Mouse (Mus musculus) monocyte, adult 5-6 weeks (primary cell): ENCODE results near the gene Tmem131l. TPM values are rescaled to one million over a fixed set of nuclear protein-coding genes. Genes with fewer than 3 reads are reported as not detected.

Experiments
- ATAC-seq: fragments of 153-309, 156-312 bp; replicated peaks from 2 replicates; pipeline ENCODE4 v1.8.0; 2017; ENCODE audit warnings: mild to moderate bottlenecking; ENCODE audit not compliant: low TSS enrichment, insufficient number of reproducible peaks, severe bottlenecking, poor library complexity, low FRiP score
- total RNA-seq: library from RNA; stranded (forward); fragments of 200-1000, 200-491, 200-594 nt; gene quantifications from 3 replicates; pipeline ENCODE4 v1.2.3, GENCODE M21; 2017

The Tmem131l gene
- total RNA-seq, 1 experiment from 2014 or later: 41.7 TPM

DNA sequence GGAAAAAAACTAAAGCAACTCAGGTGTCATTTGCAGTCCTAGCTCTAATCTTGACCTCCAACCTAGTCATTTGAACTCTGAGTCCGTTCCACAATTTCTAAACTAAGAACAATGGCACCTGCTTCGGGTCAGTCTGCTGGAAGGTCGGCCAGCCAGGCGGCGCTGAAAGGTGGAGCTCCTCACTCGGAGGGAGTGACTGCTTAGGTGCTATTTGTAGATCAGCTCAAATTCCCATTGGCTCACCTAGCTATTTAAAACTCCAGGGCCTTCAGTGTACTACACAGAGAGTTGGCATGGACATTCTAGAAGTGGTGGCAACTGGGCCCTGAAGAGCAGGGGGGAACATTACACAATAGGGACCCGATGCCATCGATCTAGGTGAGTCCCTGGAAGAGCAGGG is 86.1 kb downstream of the Tmem131l start:
- ATAC-seq: no peak

DNA sequence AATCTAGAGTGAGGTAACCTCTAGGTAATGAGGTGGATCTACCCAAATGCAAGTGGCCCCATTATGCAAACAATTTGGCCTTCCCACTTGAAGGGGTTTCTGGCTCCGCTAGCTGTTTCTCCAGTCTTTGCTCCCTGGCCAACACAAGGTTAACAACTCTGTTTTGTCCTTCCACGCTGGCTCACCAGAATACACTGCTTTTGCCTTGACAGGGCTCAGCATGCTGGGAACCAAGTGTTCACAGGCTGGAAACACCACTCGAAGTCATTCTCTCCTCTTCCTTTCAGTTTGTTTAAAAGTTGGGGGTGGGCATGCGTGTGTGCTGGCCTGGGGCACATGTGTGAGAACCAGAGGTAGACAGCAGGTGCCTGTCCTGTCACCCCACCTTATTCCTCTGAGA is 91.2 kb downstream of the Tmem131l start:
- no peak for ATAC-seq

DNA sequence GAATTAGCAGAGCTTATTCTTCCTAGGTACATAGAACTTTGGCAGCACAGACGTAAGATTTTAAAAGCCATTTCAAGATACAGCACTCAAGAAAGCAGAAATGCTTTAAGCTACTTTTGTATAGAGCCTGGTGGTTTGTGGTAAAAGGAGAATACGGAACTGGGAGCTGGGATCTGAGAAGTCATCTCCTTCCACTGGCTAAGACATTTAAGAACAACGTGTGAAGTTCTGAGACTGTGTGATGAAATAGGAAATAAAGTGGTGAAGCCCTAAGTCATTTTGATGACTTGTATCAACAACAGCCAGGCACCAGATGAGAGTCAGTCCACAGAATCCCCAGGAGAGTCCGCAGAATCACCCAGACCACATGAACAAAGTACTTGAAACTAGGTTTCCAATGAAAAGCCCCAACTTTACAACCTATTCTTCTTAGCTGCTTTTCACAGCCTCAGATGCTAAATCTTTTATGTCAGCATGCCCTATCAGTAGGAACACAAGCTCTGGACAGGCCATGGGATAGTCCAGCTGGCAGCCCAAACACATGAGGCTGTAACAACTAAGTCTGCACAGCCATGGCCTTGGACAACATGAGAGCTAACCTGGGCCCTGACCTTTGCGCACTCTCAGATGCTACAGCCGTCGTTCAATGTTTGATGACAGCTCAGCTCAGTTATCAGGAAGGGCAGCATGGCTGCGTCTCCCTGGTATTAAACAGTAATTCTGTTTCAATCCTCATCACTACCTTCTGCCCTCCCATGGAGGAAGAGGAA is 92.3 kb downstream of the Tmem131l start:
- ATAC-seq: peak; percentile 78

DNA sequence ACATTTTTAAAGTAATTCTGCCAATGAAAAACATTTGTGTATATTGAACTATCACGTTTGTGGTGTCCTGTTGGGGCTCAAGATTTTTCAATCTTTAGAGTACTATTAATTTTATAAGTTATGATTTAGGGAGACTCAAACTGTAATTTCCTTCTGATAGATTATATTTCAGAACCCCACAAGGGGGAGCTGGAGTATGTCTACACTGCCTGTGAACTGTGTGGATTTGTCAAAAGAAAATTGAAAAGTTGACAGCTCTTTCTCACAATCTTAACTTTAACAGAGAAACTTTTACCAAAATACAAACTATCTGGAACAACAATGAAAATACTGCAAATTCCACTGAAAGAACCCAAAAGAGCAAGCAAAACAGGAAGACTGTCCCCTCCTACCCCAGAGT is 93.1 kb downstream of the Tmem131l start:
- no peak for ATAC-seq

DNA sequence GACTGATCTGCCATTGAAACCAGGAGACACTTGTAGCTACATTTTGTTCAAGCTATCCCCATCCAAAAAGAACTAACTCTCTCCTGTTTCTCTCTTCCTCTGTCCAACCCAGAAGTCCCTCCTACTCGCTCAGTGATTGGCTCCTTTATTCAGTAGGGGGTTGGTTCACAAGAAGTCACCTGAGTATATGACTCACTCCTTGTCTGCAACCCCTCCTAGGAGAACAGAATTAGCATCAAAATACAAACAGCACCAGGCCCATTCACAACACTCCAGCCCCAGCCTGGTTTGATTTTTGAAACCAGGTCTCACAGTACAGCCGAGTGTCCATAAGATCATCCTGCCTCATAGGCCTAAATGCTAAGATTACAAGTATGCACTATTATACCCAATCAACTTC is 96.3 kb downstream of the Tmem131l start:
- no peak for ATAC-seq

DNA sequence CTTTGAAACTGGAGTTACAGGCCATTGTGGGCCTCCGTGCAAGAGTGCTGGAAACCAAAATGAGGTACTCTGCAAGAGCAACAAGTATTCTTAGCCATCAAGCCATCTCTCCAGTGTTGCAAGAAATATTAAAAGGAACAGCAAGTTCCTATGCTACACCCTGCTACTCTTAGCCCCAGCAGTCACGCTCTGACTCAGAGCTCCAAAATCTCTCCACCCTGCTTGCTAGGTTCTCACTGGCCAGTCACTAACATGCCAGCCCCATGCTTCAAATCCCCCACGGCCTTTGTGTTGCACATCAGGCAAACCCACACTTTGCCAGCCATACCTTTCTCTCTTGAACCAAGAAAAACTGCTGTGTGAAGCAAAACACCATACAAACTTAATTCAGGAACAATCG is 96.8 kb downstream of the Tmem131l start:
- ATAC-seq: no peak

DNA sequence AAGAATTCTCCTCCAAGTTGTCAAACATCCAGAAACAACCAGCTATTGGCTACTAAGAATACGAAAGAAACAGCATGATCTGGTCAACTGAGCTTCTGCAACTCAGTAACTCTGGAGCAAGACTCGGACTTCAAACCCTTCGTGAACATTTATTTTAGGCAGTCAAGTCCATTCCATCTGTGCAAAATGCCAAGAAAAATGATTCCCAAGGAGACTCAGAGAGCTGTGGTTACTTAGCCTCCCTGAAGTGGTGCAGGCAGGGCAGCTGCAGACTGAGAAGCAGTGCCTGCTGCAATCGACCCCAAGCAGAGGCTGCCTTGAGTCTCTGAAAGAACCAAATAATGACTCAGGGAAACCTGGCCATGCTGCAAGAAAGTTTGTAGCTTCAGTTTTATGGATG is 98.1 kb downstream of the Tmem131l start:
- no peak for ATAC-seq

DNA sequence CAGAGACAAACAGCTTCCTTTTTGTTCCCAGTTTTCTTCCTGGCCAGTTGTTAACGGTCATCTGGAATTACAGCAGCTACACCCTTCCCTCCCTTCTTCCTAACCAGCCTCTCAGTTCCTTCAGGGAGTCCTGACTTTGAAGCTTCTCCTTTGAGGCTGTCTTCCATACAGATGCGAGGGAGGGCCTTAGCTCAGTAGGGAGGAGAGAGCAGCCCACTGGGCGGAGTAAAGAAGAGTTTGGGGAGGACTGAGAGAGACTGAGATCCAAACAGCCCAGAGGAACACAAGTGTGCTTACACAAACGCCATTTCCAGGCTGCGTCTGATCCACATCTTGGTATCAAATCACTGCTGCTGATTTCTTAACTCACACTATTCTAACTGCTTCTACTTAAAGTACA is 101.1 kb downstream of the Tmem131l start:
- ATAC-seq: no peak

DNA sequence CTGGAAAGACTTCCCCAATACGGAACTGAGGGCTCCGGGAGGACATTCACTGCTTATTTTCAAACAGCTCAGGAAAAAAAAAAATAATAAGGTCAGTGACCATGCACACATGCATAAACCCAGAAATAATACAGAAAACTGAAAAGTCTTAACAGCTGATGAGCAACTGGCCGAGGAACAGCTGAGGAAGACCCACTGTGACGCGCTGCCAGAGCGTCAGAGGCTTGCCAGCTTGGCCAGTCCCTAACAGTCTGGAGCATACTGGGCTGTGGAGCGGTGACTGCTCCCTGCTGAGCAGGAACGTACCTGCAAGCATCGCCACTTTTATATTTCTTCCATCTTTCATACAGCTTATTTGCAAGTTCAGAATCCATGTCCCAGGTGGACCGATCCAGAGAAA is 105.5 kb downstream of the Tmem131l start:
- ATAC-seq: no peak

DNA sequence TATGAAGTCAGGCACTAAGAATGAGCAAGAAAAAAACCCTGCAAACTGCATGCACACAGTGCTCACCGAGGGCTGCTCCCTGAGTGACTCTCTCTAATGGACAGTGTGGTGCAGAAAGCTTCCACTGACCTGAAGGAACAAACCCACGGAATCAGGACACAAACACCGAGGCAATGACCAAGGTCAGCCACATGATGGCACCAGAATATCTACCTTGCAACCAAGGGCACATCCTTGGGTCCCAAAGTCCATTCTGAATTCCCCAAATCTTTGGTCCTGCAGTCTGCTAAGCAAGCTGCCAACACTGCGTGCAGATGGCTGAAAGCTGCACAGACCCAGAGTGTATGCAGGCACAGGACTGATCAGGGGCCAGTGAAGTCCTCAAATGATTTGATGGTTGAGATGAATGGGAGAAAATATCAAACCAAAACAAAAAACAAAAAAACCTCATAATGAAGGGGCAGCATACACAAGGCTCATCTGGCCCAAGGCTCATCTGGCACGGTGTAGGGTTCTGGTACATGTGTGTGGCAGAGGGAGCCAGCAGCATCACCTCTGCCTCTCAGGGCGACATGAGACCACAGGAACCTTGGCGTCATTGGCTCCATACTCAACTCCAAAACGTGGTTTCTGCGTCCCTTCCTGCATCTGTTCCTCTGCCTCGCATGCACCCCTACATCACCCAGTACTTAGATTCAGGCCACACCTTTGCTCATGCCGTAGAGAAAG is 124.0 kb downstream of the Tmem131l start:
- ATAC-seq: 0 out of 2 replicates have a peak, but pooled peaks have one; percentile 36

DNA sequence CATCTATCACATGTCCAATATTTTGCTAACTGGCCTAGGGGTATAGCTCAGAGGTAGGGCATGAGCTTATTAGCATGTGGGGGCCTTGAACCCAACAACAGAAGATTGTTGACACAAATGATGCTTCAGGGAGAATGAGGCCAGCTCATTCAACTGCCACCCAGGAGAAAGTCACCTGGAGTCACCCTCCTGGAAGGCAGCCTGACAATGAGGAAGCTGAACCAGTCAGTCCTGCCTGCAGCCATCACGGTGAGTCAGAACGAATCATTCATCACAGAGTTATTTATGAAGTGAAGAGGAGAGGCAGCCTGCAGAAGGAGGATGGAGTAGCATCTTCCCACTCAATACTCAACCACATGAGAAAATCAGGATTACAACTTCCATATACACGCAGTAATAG is 124.9 kb downstream of the Tmem131l start:
- no peak for ATAC-seq

DNA sequence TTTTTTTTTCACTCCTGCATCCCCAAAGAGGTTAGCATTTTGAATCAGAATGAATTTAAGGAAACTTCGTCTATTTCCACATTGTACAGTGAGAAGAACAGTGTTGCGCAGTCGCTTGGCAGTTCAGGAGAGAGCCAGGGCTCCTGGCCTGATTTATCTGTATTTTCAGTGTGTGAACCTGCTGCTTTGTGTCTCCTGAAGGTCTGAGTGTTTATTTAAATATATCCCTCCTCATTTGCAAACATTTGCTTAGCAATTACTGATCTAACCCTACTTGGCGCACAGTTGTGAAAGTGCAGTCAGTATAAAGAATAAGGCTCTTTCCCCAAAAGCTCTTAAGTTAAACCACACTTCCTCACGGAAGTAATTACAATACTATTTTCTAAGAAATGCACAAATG is 129.3 kb downstream of the Tmem131l start:
- ATAC-seq: no peak

DNA sequence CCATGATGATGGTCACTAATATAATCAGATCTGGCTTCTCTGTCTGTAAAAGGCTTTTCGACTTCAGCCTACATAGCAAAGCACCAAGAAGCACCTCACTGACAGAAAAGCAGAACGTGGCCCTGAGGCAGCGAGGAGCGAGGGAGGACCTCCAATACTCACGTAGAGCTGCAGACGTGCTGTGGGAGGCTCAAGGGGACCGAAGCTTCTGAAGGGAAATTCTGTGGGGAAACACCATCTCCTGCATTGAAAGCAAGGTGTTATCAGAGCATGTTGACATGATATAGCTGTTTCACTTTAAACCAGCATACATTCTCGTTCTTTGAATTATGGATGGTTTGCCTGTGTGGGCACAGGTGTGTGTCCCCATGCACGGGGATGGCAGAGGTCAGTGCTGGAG is 133.8 kb downstream of the Tmem131l start:
- no peak for ATAC-seq

DNA sequence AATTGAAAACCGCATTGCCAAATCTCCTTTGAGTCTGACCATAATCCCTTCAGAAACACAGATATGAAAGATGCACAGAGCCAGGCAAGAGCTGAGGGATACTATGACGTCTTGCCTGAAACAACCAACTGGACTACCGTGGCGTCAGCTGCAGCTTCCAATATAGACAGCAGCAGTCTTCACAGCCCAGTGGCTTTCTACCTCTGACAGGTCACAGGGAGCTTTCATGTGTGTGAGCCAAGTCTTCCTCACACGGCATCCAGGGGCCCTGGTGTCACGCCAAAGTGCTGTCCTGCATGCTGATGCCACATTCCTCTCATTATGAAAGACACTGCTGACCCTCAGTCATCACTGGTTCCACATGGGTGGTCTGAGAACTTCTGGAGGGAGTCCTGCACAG is 134.8 kb downstream of the Tmem131l start:
- ATAC-seq: no peak

DNA sequence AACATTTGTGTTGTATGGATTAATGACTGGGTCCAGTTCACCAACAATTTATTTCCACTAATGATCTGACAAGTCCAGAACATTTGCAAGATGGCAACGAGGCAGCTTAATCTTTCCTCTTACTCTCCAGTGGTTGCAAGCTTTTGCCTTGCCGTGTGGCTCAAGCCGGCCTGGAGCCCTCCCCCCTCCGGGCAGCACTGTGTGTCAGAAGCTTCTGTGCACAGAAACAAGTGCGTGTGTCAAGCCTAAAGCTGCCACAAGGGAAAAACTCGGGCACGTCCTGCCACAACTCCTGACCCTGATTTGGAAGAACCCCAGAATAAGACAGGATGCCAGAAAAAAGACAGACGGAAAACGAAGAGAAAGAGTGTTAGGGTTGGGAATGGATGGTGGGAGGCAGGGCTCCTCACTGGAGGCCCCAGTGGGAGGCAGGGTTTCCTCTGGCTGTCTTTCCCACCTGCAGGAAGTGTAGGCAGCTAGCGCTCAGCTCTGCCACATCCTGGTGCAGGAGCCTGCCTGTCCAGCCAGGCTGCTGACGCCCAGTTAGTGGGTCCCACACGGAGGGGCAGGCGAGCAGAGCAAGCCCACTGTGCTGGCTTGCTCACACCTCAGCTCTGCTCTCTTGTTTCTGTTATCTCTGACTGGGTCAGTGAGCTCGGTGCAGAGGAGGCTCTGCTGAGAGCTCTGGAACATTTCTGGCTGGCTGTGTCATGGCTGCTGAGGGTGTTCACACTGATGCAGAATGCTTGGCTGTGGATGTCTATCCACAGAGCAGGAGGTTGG is 135.6 kb downstream of the Tmem131l start:
- no peak for ATAC-seq

DNA sequence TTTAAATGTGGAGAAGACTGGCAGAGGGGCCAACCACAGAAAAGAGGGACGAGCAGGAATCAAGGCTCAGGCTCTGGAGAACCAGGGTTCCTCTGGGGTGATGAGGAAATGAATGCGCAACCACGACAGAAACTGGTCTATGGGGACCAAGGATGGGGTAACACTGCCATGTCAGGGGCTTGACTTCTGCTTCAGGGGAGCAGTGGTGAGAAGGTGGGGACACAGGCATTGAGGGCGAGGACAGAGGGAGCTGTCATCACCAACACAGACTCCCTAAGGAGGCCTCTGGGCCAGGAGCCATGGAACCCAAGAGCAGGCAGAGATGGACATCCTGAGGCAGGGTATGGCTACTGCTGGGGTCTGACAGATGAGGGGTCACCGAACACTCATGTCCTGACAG is 137.0 kb downstream of the Tmem131l start:
- ATAC-seq: no peak

DNA sequence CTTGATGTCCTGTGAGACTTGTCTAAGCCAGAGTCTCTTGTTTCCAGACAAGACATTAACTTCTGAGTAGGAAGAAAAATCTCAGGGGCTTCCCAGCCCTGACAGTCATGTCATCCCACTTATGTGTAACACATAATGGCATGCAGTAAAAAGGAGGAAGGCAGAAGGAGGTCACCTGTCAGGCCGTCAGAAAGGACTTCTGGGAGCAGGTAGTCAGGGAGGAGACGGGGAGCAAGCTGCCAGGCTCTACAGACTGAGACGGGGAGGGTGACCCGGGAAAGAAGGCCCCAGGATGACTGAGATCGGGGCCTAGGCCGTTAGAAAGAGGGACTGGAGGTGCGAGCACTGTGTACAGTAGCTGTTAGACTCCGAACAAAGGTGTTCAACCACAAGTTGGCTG is 137.5 kb downstream of the Tmem131l start:
- no peak for ATAC-seq

DNA sequence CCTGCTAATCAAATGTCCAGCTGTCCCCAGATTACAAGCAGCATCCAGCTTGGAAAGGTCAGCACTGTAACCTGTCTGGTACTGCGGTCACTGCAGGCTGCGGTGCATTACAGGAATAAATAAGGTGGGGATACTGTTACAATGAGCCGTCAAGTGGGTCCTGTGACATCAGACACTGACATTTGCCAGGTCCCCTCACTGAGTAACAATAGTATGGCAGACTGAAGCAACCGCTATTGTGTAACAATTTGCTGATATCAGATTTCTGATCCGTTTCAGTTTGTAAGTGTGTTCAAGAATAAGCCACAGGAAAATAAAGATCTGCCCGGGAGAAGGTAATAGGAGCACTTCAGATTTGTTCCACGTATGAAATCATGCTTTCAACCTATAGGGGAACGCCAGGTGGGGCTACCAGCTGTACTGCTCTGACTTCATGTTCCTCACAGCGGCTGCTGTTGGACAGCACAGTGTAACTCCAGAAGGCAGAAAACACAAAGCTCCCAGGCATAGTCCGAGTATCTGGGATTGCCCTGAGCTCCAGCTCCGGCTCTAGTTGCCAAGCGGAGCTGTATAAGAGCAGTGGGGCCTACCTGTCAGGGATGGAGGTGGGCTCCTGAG is 139.1 kb downstream of the Tmem131l start:
- ATAC-seq: no peak

DNA sequence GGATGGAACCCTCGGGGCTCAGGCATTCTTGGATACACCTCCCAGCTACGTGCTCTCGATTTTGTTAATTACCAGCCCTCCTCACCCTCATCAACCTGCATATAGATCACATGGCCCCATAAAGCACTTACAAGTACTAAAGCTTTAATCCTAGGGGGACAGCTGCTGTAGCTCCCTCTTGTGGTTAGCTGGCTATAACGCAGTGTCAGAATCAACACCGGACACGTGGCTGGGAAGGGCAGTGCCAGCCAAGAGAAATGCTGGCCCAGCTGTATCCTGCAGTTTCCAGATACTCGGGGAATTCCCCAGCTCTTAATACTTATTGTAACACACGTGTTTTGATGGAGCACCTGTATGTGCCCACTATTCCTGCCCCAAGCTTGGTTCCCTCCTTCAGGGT is 140.4 kb downstream of the Tmem131l start:
- no peak; the same call in 1 of the 2 replicates for ATAC-seq
